Mouse (Mus musculus) left cerebral cortex, postnatal 4 days (tissue): ENCODE data around the gene Fcrls. TPM values are rescaled to one million over a fixed set of nuclear protein-coding genes. Genes with fewer than 3 reads are reported as not detected.

Experiments
- DNase-seq: peaks from one replicate; pipeline ENCODE4 v3.0.0-alpha.2; 2022
- intact Hi-C: fragments of 180-260 bp; cut with DNase I; formaldehyde crosslinking; loops from one replicate; pipeline ENCODE4 v1.15.1; 2025
- total RNA-seq, 2 experiments: library from RNA; stranded (reverse); gene quantifications; 2 replicates each; pipeline ENCODE4 v1.2.3; 2021

Fcrls gene
- 10 to 100 TPM; 13.7 to 14.4 TPM for total RNA-seq

DNA sequence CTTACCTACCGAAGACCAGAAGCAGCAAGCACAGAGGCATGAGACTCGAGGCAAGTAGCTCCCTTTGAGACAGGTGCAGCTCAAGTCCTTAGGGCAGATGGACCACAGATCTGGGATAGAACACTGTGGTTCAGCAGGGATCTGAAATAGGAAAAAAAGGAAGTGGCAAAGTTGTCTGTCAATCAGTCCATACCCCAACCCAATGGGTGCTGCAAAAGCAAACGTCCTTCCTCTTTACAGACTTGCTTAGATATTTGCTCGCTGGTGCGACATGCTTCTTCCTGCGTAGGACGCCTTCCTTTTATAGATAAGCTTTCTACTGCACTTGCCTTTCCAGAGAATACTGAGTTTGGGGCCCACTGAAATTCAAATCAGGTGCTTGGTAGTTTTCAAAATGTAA, at the start of gene Fcrls:
Fcrls (minus strand) TSS at position 303 of the 400 bp plus-strand sequence.
- intact Hi-C loops = no loop called here
- no peak for DNase-seq

DNA sequence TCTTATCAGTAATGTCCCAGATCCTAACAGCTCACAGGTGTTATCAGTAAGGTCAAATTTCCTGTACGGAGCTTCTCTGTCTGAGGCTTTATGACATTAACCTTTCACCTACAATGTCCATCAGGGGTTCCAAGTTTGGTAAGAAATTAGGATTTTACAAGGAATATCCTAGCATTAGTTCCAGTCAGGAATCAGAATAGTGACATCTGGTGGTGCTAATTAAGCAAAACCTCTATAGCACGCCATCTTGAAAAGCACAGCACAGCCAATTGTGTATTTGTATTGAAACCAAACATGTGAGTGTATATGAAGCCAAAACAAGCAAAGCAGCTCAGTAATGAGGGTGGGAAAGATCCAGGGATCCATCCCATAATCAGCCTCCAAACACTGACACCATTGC, 46.4 kb upstream of the Fcrls start:
- DNase-seq = no peak

DNA sequence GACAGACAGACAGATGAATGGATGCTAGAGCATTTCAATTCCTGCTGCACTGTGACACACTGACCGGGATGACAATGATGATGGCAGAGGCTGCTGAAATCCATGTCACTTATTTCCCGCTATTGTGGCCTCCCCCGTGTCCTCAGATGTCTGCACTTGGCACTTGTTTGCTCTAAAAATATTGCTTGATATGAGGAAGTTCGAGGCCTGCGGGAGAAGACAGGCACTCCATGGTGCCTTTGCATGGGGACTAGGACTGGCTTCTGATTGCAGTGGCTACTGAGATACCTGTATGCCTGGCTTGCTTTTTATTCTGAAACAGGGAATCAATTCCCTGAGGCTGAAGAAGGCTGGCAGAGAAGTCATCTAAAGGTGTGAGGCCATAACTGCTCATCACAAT, 36.4 kb upstream of the Fcrls start:
- no peak for DNase-seq
- intact Hi-C loops = no loop called here

More for the DNA sequence above, 46.4 kb upstream of the Fcrls start:
- intact Hi-C loops = no loop called here

DNA sequence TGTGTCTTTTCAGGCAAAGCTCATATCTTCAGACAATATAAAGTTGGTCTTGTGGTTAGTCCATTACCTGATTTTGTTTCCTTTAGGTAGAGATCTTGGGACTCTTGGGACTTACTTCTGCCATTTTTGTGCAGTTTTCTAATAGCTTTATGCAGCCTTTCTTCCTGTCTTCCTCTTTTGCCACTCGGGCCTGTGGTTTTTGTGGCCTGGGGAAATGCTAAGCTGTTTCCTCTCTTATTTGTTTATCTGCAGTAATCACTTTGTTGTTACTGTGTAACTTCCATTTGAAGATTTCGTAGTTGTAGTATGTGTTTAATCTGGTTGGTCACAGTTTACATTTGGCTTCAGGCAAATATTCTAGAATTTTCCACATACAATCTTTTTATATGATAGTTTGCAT, 10.8 kb upstream of the Fcrls start:
- intact Hi-C loops = no loop called here
- DNase-seq = no peak

DNA sequence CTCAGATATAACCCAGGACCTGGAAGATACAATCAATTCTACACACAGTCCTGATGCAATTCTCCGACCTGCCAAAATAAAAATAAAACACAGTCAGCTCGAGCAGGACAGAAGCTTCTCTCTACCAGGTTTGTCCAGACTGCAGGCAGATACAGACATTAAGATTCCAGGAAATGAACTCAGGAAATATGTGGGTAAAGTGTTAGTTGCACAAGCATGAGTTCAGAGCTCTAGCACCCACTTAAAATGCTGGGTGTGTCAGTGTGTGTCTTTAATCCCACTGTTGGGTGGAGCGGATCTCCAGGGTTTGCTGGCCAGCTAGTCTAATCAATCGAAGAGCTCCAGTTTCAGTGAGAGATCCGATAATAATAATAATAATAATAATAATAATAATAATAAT, 3.0 kb upstream of the Fcrls start:
- intact Hi-C loops = no loop called here
- DNase-seq = no peak

DNA sequence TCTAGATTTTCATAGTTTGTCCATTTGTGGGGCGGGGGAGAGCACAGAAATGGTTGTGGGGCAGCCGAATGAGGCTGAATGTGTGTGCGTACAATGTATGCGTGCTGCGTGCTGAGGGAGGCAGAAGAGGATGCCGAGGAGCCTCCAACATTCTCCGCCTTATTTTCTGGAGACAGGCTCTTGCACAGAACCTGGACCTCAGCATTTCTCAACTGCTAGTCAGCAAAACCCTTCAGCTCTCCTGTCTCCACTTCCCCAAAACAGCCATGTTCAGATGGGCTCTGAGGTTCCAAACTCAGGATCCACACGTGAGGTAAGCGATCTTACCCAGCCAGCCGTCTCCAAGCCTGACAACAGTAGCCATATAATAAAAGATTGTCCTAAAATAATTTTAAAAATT, 8.3 kb downstream of the Fcrls start:
- DNase-seq = no peak
- intact Hi-C loops = no loop called here

DNA sequence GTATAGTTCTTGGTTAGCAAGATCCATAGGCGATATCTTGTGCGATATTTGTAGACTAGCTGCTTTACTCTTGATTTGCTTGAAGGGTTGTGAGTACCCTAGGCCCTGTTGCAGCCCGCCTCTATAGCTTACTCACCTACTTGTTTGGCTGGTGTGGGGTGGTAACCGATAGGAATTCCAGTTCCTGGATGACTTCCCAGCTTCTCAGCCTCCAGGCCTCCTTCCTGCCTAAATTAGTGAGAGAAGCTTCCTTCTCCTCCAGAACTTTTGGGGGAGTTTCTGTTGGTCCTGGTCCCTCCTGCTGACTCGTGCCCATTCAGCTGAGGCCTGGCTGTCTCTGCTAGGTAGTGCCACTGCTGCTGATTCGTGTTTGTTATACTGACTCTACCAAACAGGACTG, 14.0 kb downstream of the Fcrls start:
- intact Hi-C loops = no loop called here
- no peak for DNase-seq

DNA sequence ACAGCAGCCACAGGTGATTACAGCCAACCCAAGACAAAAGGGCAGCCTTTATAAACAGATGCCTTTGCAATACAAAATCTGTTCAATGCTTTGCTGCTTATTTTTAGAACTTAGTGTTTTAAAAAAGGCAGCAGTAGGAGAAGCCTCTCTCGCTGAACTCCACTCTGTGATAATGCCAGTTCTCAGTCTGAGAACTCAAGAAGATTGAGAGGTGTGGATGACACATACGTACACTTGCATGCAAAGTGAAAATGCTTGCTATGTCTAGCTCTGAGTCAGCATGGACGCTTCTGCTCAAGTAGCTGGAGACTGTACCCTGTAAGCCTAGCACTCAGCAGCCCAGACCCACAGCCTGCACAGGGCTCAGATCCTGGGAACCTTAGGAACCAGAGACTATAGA, 16.2 kb downstream of the Fcrls start:
- intact Hi-C loops = no loop called here
- DNase-seq = no peak

DNA sequence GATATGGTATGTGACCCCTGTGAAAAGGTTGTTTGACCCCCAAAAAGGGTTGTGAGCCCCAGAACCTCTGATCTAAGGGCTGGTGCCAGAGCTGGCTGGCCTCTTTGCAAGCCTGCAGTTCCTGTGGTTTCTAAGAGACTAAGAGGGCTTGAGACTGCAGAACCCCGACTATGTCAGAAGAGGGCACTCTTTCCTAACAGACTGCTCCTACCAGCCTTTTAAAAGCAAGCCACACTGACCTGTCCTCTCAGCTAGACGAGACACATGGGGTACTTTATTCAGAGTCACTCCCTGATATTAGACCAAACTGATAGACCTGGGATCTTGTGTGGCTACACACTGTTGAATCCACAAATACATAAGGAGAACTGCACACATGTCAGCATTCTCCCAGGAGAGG, 19.9 kb downstream of the Fcrls start:
- peak; percentile 16 for DNase-seq
- intact Hi-C loops = loop anchor here (5.0 kb wide), 2 partner anchors 259 to 319 kb away; no protein-coding TSS in a partner anchor

DNA sequence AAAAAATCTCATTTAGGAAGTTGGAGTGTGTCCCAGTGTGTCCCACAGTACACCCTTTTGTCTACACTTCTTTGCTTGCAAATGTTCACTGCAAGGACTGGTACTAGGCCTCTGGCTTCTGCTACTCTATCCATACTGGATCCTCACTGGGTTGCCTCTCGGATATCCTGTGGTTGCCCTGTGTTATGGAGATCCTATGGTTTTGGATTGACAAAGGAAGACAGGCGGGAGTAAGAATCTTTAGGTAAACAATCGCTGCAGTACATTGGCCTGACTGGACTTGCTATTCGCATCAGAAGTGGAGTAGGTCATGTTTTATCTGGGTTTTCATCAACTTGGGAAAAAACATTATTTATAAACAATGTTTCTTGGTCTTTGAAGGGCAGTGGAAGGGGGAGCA, 22.6 kb downstream of the Fcrls start:
- DNase-seq = no peak
- intact Hi-C loops = loop anchor here (5.0 kb wide), 2 partner anchors 261 to 321 kb away; no protein-coding TSS in a partner anchor

DNA sequence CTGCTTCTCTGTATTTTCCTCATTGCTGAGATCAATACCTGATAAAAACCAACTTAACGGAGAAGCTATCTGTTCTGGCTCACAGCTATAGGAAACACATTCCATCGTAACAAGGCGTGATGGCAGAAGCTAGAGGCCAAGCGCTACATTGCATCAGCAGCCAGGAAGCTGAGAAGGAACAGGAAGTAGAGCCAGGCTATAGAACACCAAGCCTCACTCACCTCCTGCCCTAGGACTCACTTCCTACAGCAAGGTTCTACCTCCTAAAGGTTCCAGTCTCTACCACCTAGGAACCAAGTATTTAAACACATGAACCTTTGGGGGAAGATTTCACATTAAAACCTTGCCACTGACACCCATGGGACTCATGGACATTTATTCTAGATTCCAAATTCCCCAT, 39.9 kb downstream of the Fcrls start:
- intact Hi-C loops = no loop called here

DNA sequence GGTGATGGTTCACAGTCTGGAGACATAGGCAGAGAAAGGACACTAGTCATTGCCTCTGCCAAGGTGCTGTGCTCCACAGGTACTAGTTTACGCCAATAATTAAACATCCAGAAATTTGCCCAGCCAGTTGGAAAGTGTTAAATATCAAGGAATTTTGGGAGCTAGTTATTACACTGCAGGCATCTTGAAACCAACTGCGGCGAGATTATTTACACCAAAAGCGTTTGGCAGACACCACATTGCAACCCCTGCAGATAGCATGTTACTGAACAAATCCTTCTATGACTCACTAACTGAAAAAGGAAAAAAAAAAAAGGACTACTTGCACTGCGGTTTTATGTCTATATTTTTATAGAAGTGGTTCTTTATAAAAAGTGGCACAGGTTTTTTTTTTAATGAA, 41.2 kb downstream of the Fcrls start:
- intact Hi-C loops = no loop called here
- no peak for DNase-seq

More for the DNA sequence above, 39.9 kb downstream of the Fcrls start:
- DNase-seq = no peak

DNA sequence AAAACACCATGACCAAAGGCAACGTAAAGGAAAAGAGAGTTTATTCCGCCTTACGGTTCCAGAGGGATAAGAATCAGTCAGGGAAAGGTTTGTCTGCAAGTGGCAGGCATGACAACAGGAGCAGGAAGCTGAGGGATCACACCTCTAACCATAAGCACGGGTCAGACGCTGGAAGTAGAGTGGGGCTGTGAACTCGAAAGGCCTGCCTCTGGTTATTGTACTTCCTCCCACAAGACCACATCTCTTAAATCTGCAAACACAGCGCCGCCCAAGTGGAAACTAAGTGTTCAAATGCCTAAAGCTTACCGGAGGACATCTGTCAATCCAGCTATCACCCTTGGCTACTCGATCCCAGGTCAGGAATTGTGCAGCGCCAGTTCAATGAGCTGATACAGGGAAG, 48.4 kb downstream of the Fcrls start:
- DNase-seq = no peak
- intact Hi-C loops = no loop called here

DNA sequence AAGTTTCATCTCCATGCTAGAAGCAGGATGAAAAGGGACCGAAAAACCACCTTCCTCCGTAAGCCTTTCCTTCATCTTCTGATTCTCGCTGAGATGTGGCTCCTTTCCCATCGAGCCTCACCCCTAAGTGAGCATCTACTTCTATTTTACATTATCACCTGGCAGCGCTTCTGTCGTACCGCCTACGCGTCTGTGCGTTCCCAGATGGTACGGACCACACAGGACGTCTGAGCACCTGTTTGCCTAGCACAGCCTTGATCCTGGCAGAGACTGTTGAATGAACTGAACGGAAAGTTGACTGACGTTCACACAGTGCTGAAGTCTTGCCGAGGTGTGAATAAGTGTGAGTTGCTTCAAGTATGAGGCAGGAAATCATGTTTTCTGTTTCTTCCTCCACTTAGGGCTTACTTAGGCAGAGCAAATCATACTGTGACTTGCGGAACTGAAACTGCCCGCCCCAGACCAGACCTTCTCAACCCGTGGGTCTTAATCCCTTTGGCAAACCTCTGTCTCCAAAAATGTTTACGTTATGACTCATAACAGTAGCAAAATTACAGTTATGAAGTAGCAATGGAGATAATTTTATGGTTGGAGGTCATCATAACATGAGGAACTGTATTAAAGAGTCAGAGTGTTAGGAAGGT, 49.2 kb downstream of the Fcrls start:
- no peak for DNase-seq

DNA sequence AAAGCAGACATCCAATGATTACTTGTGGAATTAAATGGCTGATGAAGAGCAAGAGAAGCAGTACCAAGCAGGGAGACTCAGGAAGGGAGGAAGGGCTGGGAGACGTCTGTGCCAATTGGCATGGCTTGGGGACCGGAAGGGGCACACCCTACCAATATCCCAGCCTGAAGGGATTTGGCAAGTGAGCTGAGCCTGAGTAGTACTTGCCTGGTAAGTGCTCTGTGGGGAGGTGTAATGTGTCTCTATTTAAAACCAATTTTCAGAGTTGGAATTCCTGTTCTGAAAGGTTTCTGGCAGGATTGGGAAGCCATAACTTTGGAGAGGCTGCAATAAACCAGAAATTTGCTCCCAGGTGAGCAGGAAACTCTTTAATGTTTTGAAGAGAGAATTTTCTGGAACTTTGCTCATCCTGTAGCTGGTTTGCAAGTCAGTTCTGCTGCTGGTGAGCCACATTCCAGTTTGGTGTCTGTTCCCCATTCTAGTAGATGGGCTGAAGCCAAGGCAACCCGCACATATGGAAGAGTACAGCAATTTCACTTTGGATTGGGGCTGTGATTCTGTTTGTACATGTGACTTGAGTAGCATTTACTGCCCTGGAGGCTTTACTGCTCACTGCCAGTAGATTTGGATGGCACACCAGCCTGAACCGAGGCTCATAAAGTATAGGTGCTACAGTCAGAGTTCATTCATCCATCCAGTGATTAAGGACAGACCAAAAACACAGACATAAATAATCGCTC, 57.0 kb downstream of the Fcrls start:
- no peak for DNase-seq
- intact Hi-C loops = no loop called here

More for the DNA sequence above, 49.2 kb downstream of the Fcrls start:
- intact Hi-C loops = no loop called here

Other genes with a start within 250 kb of the Fcrls start
- 1 to 10 TPM; 9.1 to 9.5 TPM for gene Kirrel, start 89.0 kb downstream of the Fcrls start, total RNA-seq
- gene Cd5l, start 94.1 kb upstream of the Fcrls start, total RNA-seq = not detected
- not detected for gene Fcrl1, start 112.6 kb upstream of the Fcrls start, total RNA-seq
- not detected for gene Fcrl5, start 172.0 kb upstream of the Fcrls start, total RNA-seq